Mouse (Mus musculus) heart, postnatal 0 days (tissue): ENCODE measurements at regions not wholly inside any gene's neighbourhood (a gene's known extent, or its start where the extent isn't known, plus 50 kb on each side); places are given as distances from the start of the nearest gene placed in this dataset.

Source experiments
- CTCF ChIP-seq: IDR thresholded peaks from 2 replicates; pipeline ENCODE4 v1.5.1; 2016; ENCODE audit warnings: antibody characterized with exemption, control low read depth, low read depth
- EP300 ChIP-seq: IDR thresholded peaks from 2 replicates; pipeline ENCODE4 v1.6.1; 2016; ENCODE audit warnings: antibody characterized with exemption, low read depth

DNA sequence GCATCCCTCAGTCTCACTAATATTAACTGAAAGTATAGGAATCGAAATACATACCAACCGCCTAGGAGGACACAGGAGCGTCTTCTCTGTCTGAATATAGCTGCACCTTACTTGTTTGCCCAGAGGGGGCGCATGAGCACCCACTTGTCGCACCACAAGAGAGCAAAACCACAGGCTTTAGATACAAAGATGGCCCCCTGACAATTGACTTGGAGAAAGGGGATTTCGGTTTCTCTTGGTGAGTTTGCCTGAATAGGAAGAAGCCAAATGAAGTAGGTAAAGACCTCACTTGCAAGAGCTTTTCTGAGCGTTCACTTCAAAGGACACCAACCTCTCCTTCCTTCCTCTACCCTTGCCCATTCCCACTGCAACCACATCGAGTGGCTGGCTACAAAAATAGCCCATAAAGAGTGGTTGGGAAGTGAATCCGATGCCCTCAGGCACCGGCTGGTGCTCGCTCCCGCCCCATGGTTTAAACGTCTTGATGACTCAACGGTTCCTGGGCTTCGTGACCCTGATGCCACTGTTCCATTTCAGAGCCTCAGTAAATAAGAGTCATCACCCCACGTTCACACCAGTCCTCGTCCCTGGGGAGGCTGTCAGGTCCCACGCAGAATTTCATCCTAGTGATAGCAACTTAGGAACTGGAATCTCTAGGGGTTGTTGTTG lies 180.1 kb upstream of the Dyrk2 start:
- TF ChIP-seq EP300 (no peak), CTCF (peak; percentile 4; the same call in 1 of the 2 replicates)
